Mouse (Mus musculus) testis, adult 2 months (tissue): ENCODE measurements at regions not wholly inside any gene's neighbourhood (a gene's known extent, or its start where the extent isn't known, plus 50 kb on each side); places are given as distances from the start of the nearest gene placed in this dataset.
A peak's percentile ranks its signal among the peaks of the same experiment; 100 is the strongest.

Experiments used
- H3K27ac ChIP-seq: fragments of 200-500 bp; 2 replicates; pipeline ENCODE4 v1.5.1; 2012; ENCODE audit warnings: low read depth, low read length; ENCODE audit not compliant: control insufficient read depth, insufficient read depth
- H3K27me3 ChIP-seq: fragments of 200-500 bp; 2 replicates; pipeline ENCODE4 v1.6.1; 2012; ENCODE audit warnings: mild to moderate bottlenecking, low read length, moderate library complexity; ENCODE audit not compliant: control insufficient read depth, insufficient read depth
- H3K36me3 ChIP-seq: fragments of 200-500 bp; 2 replicates; pipeline ENCODE4 v1.6.1; 2012; ENCODE audit warnings: mild to moderate bottlenecking, low read length; ENCODE audit not compliant: control insufficient read depth, insufficient read depth
- H3K4me1 ChIP-seq: fragments of 200-500 bp; 2 replicates; pipeline ENCODE4 v1.6.1; 2012; ENCODE audit warnings: low read length; ENCODE audit not compliant: control insufficient read depth, insufficient read depth
- H3K4me3 ChIP-seq: fragments of 200-500 bp; 2 replicates; pipeline ENCODE4 v1.5.1; 2012; ENCODE audit warnings: low read depth, mild to moderate bottlenecking, low read length, moderate library complexity, mixed read lengths; ENCODE audit not compliant: control insufficient read depth
- CTCF ChIP-seq: fragments of 200-500 bp; IDR thresholded peaks from 2 replicates; pipeline ENCODE4 v1.5.1; 2012; ENCODE audit warnings: low read depth, mild to moderate bottlenecking, inconsistent platforms, low read length, moderate library complexity; ENCODE audit not compliant: control insufficient read depth, insufficient read depth, insufficient replicate concordance
- POLR2A ChIP-seq: fragments of 200-500 bp; IDR thresholded peaks from 2 replicates; pipeline ENCODE4 v1.6.1; 2012; ENCODE audit warnings: low read depth, mild to moderate bottlenecking, inconsistent platforms, low read length, moderate library complexity; ENCODE audit not compliant: control insufficient read depth

GRCm38 (mm10) chr6:99863418-99863817 is 137.2 kb upstream of the Prok2 start:
- Histone ChIP-seq H3K36me3 (no peaks in the 10 kb centered on the region; the same call in 1 of the 2 replicates), H3K4me3 (peak overlapping the region; percentile 32), H3K27me3 (no peaks in the 10 kb centered on the region), H3K4me1 (peaks cover 6% of the 10 kb centered on the region), H3K27ac (no peak overlapping the region)
- TF ChIP-seq POLR2A (no peak), CTCF (no peak)

DNA sequence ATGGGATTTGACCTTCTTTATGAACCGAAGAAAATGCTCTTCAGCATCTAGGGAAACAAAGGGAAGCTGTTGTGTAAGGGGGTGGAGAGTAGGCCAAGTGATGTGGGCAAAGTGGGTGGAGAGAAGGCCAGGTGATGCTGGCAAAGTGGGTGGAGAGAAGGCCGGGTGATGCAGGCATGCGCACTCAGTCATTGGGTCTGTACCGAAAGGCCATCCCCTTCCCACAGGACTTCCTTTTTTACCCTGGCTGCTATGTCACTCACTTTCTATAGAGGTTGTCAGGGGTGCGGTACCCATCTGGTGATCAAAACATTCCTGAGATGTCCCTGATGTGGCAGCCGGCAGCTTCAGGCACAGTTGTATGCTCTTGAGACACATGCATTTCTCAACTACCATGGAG is 131.2 kb upstream of the Prok2 start:
- H3K27ac ChIP-seq = no peak overlapping the region
- H3K27me3 ChIP-seq = no peaks in the 10 kb centered on the region
- no peak overlapping the region for H3K4me3 ChIP-seq
- no peaks in the 10 kb centered on the region for H3K36me3 ChIP-seq
- TF ChIP-seq CTCF (no peak), POLR2A (no peak)
- no peaks in the 10 kb centered on the region for H3K4me1 ChIP-seq

DNA sequence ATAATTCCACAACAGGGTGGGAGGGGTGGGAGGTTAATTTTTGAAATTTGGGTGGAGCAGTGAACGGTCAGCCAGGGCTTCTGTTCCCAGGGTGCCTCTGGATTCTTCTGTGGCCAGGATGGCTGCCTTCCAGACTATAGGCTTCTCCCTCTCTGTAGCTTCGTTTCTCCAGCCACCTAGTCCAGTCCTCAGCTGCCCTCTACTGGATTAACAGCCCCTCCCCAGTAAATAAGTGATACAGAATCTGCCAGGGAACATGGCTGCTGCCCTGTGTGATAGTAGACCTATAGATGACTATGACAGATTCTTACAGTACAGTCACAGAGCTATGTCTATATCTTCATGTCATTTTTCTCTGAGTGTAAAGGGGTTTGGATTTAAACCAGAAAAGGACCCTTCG is 127.5 kb upstream of the Prok2 start:
- no peaks in the 10 kb centered on the region for H3K36me3 ChIP-seq
- no peak for TF ChIP-seq CTCF
- TF ChIP-seq POLR2A = no peak
- H3K27ac ChIP-seq = no peak overlapping the region
- H3K4me1 ChIP-seq = no peaks in the 10 kb centered on the region
- H3K4me3 ChIP-seq = no peak overlapping the region
- no peaks in the 10 kb centered on the region for H3K27me3 ChIP-seq

GRCm38 (mm10) chr6:99850706-99851105 is 124.5 kb upstream of the Prok2 start:
- Histone ChIP-seq H3K27ac (no peak overlapping the region), H3K4me1 (no peaks in the 10 kb centered on the region), H3K4me3 (no peak overlapping the region), H3K36me3 (no peaks in the 10 kb centered on the region), H3K27me3 (no peaks in the 10 kb centered on the region)
- TF ChIP-seq POLR2A (no peak), CTCF (no peak)

- Histone ChIP-seq H3K36me3 (no peaks in the 10 kb centered on the region), H3K27ac (no peak overlapping the region), H3K27me3 (no peaks in the 10 kb centered on the region), H3K4me3 (no peak overlapping the region), H3K4me1 (no peaks in the 10 kb centered on the region)
- no peak for TF ChIP-seq POLR2A
- no peak for TF ChIP-seq CTCF
Observed at GRCm38 (mm10) chr6:99845508-99845846, 119.3 kb upstream of the Prok2 start.

GRCm38 (mm10) chr6:99844775-99845507 is 118.7 kb upstream of the Prok2 start:
- Histone ChIP-seq H3K4me1 (no peaks in the 10 kb centered on the region), H3K27me3 (no peaks in the 10 kb centered on the region), H3K36me3 (no peaks in the 10 kb centered on the region), H3K27ac (no peak overlapping the region), H3K4me3 (no peak overlapping the region)
- TF ChIP-seq POLR2A (no peak), CTCF (no peak)

GRCm38 (mm10) chr6:99843507-99843906 is 117.3 kb upstream of the Prok2 start:
- no peaks in the 10 kb centered on the region for H3K4me1 ChIP-seq
- no peak overlapping the region for H3K27ac ChIP-seq
- no peak overlapping the region for H3K4me3 ChIP-seq
- TF ChIP-seq CTCF (no peak), POLR2A (no peak)
- no peaks in the 10 kb centered on the region for H3K36me3 ChIP-seq
- H3K27me3 ChIP-seq = no peaks in the 10 kb centered on the region
